Mouse (Mus musculus): ENCODE data around the gene Pyroxd1. TPM values are rescaled to one million over a fixed set of nuclear protein-coding genes. Genes with fewer than 3 reads are reported as not detected.
A peak's percentile ranks its signal among the peaks of the same experiment; 100 is the strongest.
"Not testable (repeated sequence)": the region's sequence is repeated elsewhere in the genome, so short reads cannot be mapped to it uniquely, and the experiment has no call there.

The Pyroxd1 gene
- polyA plus RNA-seq, 1 experiment from 2014 or later = 19.6 TPM

DNA sequence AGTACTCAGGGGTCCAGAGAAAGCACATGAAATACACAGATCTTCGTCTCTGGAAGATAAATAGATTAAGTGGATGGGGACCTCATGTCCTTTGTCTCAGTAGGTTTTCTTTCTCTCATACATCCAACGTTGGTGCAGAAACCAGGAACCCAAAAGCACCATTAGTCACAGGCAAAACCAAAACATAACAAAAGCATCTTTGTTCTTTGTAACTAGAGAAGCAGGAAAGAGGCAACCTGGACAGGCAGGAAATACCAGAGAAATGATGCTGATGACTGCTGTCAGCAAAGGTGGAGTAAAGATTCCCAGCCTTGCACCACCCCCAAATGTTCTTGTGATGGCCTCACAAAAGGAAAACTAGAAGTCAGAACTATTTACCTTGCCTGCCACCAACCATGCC is 5.9 kb upstream of the Pyroxd1 start:
- H3K4me1 ChIP-seq (replicated peaks; ENCODE audit: control insufficient read depth, insufficient read depth, low read length) = no peaks in the 10 kb centered on the region
- H3K27ac ChIP-seq (ENCODE audit: low read depth, low read length) = no peak overlapping the region
- no peak overlapping the region for H3K9ac ChIP-seq (ENCODE audit: low read length)
- no peaks in the 10 kb centered on the region for H3K36me3 ChIP-seq (ENCODE audit: control insufficient read depth, insufficient read depth, low read length)
- H3K4me3 ChIP-seq (ENCODE audit: low read depth, low read length) = no peak overlapping the region
- no peaks in the 10 kb centered on the region for H3K27me3 ChIP-seq (ENCODE audit: control insufficient read depth, insufficient read depth, low read length)
- 56% methylated on average over 2 of the region's 2 CpGs for WGBS
- H3K9me3 ChIP-seq (ENCODE audit: control insufficient read depth, low read length) = no peaks in the 10 kb centered on the region
- ATAC-seq (replicated peaks; ENCODE audit: low FRiP score) = no peak
- no peak for DNase-seq (ENCODE audit: low spot score)
- no peak overlapping the region for H3K4me2 ChIP-seq (ENCODE audit: low read depth, low read length, severe bottlenecking)

DNA sequence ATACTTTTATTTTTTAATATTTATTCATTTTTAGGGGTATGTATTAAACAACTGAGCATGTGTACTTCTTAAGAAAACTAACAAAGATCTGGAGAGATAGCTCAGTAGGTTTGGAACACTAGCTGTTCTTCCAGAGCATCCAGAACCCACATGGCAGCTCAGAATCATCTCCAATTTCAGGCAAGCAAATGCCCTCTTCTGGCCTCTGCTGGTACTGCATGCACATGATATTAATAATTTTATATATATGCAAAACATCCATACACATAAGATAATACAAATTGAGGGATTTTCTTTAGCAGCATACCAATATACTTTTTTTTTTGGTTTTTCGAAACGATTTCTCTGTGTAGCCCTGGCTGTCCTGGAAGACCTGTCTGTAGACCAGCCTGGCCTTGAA is 1.9 kb upstream of the Pyroxd1 start:
- no peaks in the 10 kb centered on the region for H3K27me3 ChIP-seq (ENCODE audit: control insufficient read depth, insufficient read depth, low read length)
- no peaks in the 10 kb centered on the region for H3K36me3 ChIP-seq (ENCODE audit: control insufficient read depth, insufficient read depth, low read length)
- H3K27ac ChIP-seq (ENCODE audit: low read depth, low read length) = no peak overlapping the region
- 80% methylated on average over 2 of the region's 2 CpGs for WGBS
- DNase-seq (ENCODE audit: low spot score) (peak; percentile 72), ATAC-seq (replicated peaks; ENCODE audit: low FRiP score) (no peak)
- no peaks in the 10 kb centered on the region for H3K9me3 ChIP-seq (ENCODE audit: control insufficient read depth, low read length)
- H3K4me2 ChIP-seq (ENCODE audit: low read depth, low read length, severe bottlenecking) = no peak overlapping the region
- no peak overlapping the region for H3K4me3 ChIP-seq (ENCODE audit: low read depth, low read length)
- H3K4me1 ChIP-seq (replicated peaks; ENCODE audit: control insufficient read depth, insufficient read depth, low read length) = no peaks in the 10 kb centered on the region
- no peak overlapping the region for H3K9ac ChIP-seq (ENCODE audit: low read length)

DNA sequence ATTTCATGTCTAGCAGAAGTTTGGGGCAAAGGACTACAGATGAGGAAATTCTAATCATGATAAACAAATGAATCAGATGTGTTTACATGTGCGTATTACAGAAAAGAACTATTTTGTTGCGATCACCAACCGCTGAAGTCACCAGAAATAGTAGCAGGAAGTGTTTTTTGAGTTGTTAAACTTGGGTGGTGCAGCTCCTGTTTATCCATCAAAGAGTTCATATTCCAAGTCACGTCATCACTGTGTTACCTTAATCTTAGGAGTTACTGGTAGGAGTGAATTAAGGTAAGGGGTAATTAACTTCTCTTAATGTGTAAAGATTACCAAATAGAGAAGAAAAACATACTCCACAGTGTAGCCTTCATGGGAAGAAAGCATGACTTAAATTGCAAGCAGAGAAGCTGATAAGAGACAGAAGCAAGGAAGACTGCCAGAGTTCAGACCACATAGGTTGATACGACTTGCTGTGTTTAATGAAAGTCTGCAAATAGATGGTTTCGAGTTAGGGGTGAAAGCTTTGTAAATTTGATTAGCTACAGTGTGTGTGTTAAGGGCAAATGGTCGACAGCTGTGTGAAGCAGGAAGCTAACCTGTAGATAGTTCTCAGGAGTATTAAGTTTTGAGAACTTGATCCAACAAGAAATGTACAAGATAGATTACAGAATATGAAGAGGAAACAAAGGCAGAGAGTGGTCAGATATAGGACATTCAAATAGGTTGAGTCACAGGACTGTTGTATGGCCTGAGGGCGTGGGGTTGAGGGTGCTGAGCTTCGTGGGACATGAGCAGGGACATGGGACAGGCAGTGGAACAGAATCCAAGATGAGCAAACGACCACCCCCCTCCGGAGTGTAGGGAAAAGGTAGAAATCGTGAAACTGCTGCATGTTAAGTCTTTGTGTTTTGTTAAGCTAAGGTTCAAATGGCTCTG is 992 bp downstream of the Pyroxd1 start:
- H3K27ac ChIP-seq (ENCODE audit: low read depth, low read length) = no peak overlapping the region
- 60% methylated on average over 12 of the region's 12 CpGs for WGBS
- no peaks in the 10 kb centered on the region for H3K27me3 ChIP-seq (ENCODE audit: control insufficient read depth, insufficient read depth, low read length)

DNA sequence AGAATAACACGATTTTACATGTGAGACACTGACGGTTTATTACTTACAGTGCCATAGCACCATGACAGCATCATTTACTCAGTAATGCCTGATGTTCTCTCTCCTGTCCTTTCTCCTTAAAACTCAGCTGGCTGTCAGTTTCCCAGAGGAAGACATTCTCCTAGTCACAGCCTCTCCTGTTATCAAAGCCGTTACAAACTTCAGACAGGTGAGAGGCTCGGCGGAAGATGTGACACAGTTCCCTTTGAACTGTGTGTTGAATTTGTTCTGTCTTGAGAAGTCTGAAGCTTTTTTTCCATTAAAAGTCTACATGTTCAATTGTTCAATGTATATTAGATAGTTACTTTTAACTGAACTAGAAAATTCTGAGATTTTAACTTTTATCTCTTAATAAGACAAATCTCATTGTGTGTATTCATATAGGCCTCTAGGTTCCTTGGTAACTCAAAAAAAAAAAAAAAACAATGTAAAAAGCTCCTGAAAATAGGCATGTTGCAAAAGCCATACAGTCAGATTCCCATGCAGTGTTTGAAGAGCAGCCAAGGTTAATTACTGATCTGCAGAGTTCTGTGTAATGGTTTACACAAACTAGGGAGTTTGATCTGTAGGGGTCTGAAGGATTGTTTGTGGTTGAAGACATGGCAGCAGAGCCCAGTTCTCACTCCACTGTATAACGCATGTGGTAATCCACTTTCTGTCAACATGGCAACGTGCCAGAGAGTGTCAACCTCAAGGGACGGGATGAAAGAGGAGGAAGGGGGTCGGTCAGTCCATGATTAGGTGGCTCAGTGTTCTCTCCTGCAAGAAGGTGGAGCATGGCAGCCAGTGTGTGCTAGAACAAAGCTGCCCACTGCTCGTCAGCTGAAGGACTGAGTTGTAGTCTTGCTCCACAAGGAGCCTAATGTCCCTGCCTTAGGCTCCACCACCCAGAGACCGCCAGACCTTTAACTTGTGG is 2.3 kb downstream of the Pyroxd1 start:
- Histone ChIP-seq H3K27ac (ENCODE audit: low read depth, low read length) (no peak overlapping the region), H3K9ac (ENCODE audit: low read length) (no peak overlapping the region), H3K36me3 (ENCODE audit: control insufficient read depth, insufficient read depth, low read length) (no peaks in the 10 kb centered on the region), H3K4me1 (replicated peaks; ENCODE audit: control insufficient read depth, insufficient read depth, low read length) (no peaks in the 10 kb centered on the region), H3K4me2 (ENCODE audit: low read depth, low read length, severe bottlenecking) (no peak overlapping the region), H3K27me3 (ENCODE audit: control insufficient read depth, insufficient read depth, low read length) (no peaks in the 10 kb centered on the region), H3K9me3 (ENCODE audit: control insufficient read depth, low read length) (no peaks in the 10 kb centered on the region), H3K4me3 (ENCODE audit: low read depth, low read length) (no peak overlapping the region)
- DNase-seq (ENCODE audit: low spot score) (no peak), ATAC-seq (replicated peaks; ENCODE audit: low FRiP score) (no peak)
- WGBS = 86% methylated on average over 11 of the region's 11 CpGs

More for the DNA sequence above, 992 bp downstream of the Pyroxd1 start:
- no peaks in the 10 kb centered on the region for H3K4me1 ChIP-seq (replicated peaks; ENCODE audit: control insufficient read depth, insufficient read depth, low read length)
- DNase-seq (ENCODE audit: low spot score) (no peak), ATAC-seq (replicated peaks; ENCODE audit: low FRiP score) (no peak)
- peak overlapping the region; percentile 64 for H3K9ac ChIP-seq (ENCODE audit: low read length)
- H3K36me3 ChIP-seq (ENCODE audit: control insufficient read depth, insufficient read depth, low read length) = no peaks in the 10 kb centered on the region
- peak overlapping the region; percentile 51 for H3K4me2 ChIP-seq (ENCODE audit: low read depth, low read length, severe bottlenecking)
- peak overlapping the region; percentile 70 for H3K4me3 ChIP-seq (ENCODE audit: low read depth, low read length)
- no peaks in the 10 kb centered on the region for H3K9me3 ChIP-seq (ENCODE audit: control insufficient read depth, low read length)

DNA sequence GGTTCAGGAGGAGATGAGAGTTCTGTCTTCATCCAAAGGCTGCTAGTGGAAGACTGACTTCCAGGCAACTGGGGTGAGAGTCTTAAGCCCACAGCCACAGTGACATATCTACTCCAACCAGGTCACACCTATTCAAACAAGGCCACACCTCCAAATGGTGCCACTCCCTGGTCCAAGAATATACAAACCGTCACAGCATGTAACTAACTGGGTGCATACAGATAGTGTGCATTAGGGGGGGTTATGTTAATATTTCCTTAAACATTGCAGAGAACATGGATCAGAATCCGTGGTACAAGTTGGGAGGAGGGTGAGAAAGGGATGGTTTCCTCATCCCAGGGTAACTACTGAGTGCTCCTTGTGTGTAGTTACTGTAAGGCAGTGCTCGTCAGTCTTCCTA is 6.6 kb downstream of the Pyroxd1 start:
- WGBS = 90% methylated on average over 3 of the region's 3 CpGs
- not testable (repeated sequence) for H3K27ac ChIP-seq (ENCODE audit: low read depth, low read length)

DNA sequence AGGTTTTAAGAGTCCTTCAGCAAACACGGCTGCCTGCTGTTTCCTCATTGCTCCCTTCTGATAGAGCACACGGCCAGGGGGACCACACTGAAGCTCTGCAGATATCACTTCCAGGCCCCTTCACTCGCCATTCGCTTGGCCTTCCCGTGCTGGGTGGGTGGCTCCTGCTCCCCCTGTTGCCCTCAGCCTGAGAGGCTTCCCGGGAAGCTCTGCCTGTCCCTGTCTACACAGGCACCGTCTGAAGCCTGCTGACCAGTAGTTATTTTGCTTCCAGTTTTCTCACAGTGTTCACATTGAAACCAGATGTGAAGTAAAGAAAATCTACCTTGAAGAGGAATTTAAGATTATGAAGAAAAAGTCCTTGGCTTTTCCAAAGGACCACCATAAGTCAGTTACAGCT is 11.7 kb downstream of the Pyroxd1 start:
- no peak for ATAC-seq (replicated peaks; ENCODE audit: low FRiP score)
- no peak overlapping the region for H3K4me3 ChIP-seq (ENCODE audit: low read depth, low read length)

More for the DNA sequence above, 6.6 kb downstream of the Pyroxd1 start:
- not testable (repeated sequence) for ATAC-seq (replicated peaks; ENCODE audit: low FRiP score); H3K27me3 ChIP-seq (ENCODE audit: control insufficient read depth, insufficient read depth, low read length); H3K9me3 ChIP-seq (ENCODE audit: control insufficient read depth, low read length); H3K4me1 ChIP-seq (replicated peaks; ENCODE audit: control insufficient read depth, insufficient read depth, low read length); H3K36me3 ChIP-seq (ENCODE audit: control insufficient read depth, insufficient read depth, low read length); H3K9ac ChIP-seq (ENCODE audit: low read length); H3K4me3 ChIP-seq (ENCODE audit: low read depth, low read length); H3K4me2 ChIP-seq (ENCODE audit: low read depth, low read length, severe bottlenecking); DNase-seq (ENCODE audit: low spot score)

DNA sequence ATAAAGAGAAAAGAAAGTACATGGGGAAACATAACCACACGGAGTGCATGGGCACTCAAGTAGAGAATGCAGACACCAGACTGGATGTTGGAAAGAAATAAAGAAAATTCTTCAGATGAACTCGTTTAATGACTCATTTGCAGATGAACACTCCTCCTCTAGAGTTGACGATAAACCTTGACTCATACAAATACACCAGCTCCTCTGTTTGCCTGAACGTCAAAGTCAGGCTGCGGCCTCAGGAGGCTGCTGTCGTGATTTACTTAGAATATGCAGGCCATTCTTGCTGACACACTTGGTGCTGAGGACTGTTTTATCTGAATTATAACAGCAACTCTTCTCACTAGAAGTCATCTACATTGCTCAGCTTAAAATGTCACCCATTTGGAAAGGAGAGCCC is 16.6 kb downstream of the Pyroxd1 start:
- peaks cover 4% of the 10 kb centered on the region; the same call in 1 of the 2 replicates for H3K36me3 ChIP-seq (ENCODE audit: control insufficient read depth, insufficient read depth, low read length)

More for the DNA sequence above, 11.7 kb downstream of the Pyroxd1 start:
- Histone ChIP-seq H3K4me2 (ENCODE audit: low read depth, low read length, severe bottlenecking) (no peak overlapping the region), H3K36me3 (ENCODE audit: control insufficient read depth, insufficient read depth, low read length) (no peaks in the 10 kb centered on the region; the same call in 1 of the 2 replicates), H3K9ac (ENCODE audit: low read length) (no peak overlapping the region), H3K27me3 (ENCODE audit: control insufficient read depth, insufficient read depth, low read length) (no peaks in the 10 kb centered on the region), H3K9me3 (ENCODE audit: control insufficient read depth, low read length) (no peaks in the 10 kb centered on the region), H3K4me1 (replicated peaks; ENCODE audit: control insufficient read depth, insufficient read depth, low read length) (no peaks in the 10 kb centered on the region), H3K27ac (ENCODE audit: low read depth, low read length) (no peak overlapping the region)
- 76% methylated on average over 7 of the region's 7 CpGs for WGBS
- DNase-seq (ENCODE audit: low spot score) = no peak

DNA sequence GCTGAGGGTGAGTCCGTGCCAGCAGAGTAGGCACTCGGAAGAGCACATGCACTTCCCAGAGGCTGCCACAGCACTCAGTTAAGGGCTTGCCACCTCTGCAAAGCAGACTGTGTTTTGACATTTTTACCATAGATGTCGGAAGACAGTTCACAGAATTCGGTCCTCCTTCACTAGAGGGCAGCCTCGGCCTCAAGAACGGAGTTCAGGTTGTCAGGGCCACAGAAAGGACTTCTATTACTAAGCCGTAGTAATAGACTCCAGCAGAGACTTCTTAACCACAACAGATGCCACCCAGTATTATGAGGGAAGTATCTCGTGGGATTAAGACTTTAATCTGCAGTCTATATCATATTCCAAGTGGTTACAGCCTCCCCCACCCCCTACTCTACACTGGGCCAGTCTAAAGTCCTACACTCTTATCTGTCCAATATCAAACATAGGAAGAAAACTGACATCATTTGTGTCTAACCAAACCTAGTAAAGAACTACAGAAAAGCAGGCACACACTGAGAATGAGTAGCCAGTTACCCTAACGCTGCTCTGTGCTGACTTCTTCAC is 17.6 kb downstream of the Pyroxd1 start:
- ATAC-seq (replicated peaks; ENCODE audit: low FRiP score) (no peak), DNase-seq (ENCODE audit: low spot score) (no peak)
- no peaks in the 10 kb centered on the region for H3K9me3 ChIP-seq (ENCODE audit: control insufficient read depth, low read length)
- H3K36me3 ChIP-seq (ENCODE audit: control insufficient read depth, insufficient read depth, low read length) = peaks cover 4% of the 10 kb centered on the region; the same call in 1 of the 2 replicates
- H3K27me3 ChIP-seq (ENCODE audit: control insufficient read depth, insufficient read depth, low read length) = no peaks in the 10 kb centered on the region
- H3K27ac ChIP-seq (ENCODE audit: low read depth, low read length) = no peak overlapping the region
- WGBS = 73% methylated on average over 9 of the region's 9 CpGs
- H3K4me3 ChIP-seq (ENCODE audit: low read depth, low read length) = no peak overlapping the region
- H3K9ac ChIP-seq (ENCODE audit: low read length) = no peak overlapping the region
- no peak overlapping the region for H3K4me2 ChIP-seq (ENCODE audit: low read depth, low read length, severe bottlenecking)
- H3K4me1 ChIP-seq (replicated peaks; ENCODE audit: control insufficient read depth, insufficient read depth, low read length) = no peaks in the 10 kb centered on the region

More for the DNA sequence above, 16.6 kb downstream of the Pyroxd1 start:
- no peak overlapping the region for H3K9ac ChIP-seq (ENCODE audit: low read length)
- H3K27ac ChIP-seq (ENCODE audit: low read depth, low read length) = no peak overlapping the region
- WGBS = 93% methylated on average over 6 of the region's 6 CpGs
- ATAC-seq (replicated peaks; ENCODE audit: low FRiP score) (no peak), DNase-seq (ENCODE audit: low spot score) (no peak)
- no peak overlapping the region for H3K4me3 ChIP-seq (ENCODE audit: low read depth, low read length)
- H3K4me2 ChIP-seq (ENCODE audit: low read depth, low read length, severe bottlenecking) = no peak overlapping the region
- H3K27me3 ChIP-seq (ENCODE audit: control insufficient read depth, insufficient read depth, low read length) = no peaks in the 10 kb centered on the region
- no peaks in the 10 kb centered on the region for H3K9me3 ChIP-seq (ENCODE audit: control insufficient read depth, low read length)
- no peaks in the 10 kb centered on the region for H3K4me1 ChIP-seq (replicated peaks; ENCODE audit: control insufficient read depth, insufficient read depth, low read length)

All from forebrain, embryonic 11.5 days (tissue).